Mouse (Mus musculus): ENCODE measurements around the gene Cul4a.

- no peak for TF ChIP-seq CTCF (conservative IDR thresholded peaks at IDR 0.05; ENCODE audit: insufficient read depth, insufficient read length, low read depth, low read length)
- TF ChIP-seq POLR2A (IDR thresholded peaks at IDR 0.05; ENCODE audit: low read depth, low read length), result no peak
Measured at GRCm38 (mm10) chr8:13154099-13154498, 48.7 kb downstream of the Cul4a start.
